Mouse (Mus musculus) embryonic facial prominence, embryonic 13.5 days (tissue): ENCODE data around the gene Panx2. TPM values are rescaled to one million over a fixed set of nuclear protein-coding genes. Genes with fewer than 3 reads are reported as not detected.
A peak's percentile ranks its signal among the peaks of the same experiment; 100 is the strongest.

Source experiments
- ATAC-seq: fragments of 200-750 bp; cut with Nextera tagmentation; 2 replicates; pipeline ENCODE4 v1.8.0; 2017; ENCODE audit warnings: low read depth; ENCODE audit not compliant: insufficient number of reproducible peaks, insufficient read depth, low FRiP score, low TSS enrichment
- H3K27ac ChIP-seq: fragments of 300-500 bp; sonication (generic); 2 replicates; pipeline ENCODE4 v1.5.1; 2015; ENCODE audit warnings: moderate library complexity, mild to moderate bottlenecking, inconsistent platforms
- H3K27me3 ChIP-seq: fragments of 300-500 bp; sonication (generic); 2 replicates; pipeline ENCODE4 v1.6.1; 2015; ENCODE audit warnings: mild to moderate bottlenecking, inconsistent platforms
- H3K36me3 ChIP-seq: fragments of 300-500 bp; sonication (generic); 2 replicates; pipeline ENCODE4 v1.6.1; 2015; ENCODE audit warnings: mild to moderate bottlenecking, inconsistent platforms
- H3K4me1 ChIP-seq: fragments of 300-500 bp; sonication (generic); 2 replicates; pipeline ENCODE4 v1.6.1; 2015; ENCODE audit warnings: inconsistent platforms
- H3K4me2 ChIP-seq: fragments of 300-500 bp; sonication (generic); 2 replicates; pipeline ENCODE4 v1.6.1; 2015; ENCODE audit warnings: moderate library complexity, mild to moderate bottlenecking, inconsistent platforms
- H3K4me3 ChIP-seq: fragments of 300-500 bp; sonication (generic); 2 replicates; pipeline ENCODE4 v1.5.1; 2015; ENCODE audit warnings: mild to moderate bottlenecking, inconsistent platforms
- H3K9ac ChIP-seq: fragments of 300-500 bp; sonication (generic); 2 replicates; pipeline ENCODE4 v1.6.1; 2015; ENCODE audit warnings: mild to moderate bottlenecking, inconsistent platforms
- H3K9me3 ChIP-seq: fragments of 300-500 bp; sonication (generic); 2 replicates; pipeline ENCODE4 v1.6.1; 2016; ENCODE audit warnings: inconsistent platforms
- WGBS: fragments of 180-500 bp; shearing (Covaris S2); methylation state at CpG from one replicate; pipeline ENCODE4 v1.1.7; 2015; ENCODE audit warnings: mixed read lengths; 5-methylcytosine and 5-hydroxymethylcytosine counted together
- polyA plus RNA-seq: library from polyadenylated mRNA; unstranded; fragments of >200 nt; fragmentation: Nextera tagmentation; extraction: Ambion mirVana; gene quantifications from 2 replicates; pipeline ENCODE4 v1.2.1, GENCODE M21; 2015

Gene Panx2
- polyA plus RNA-seq, result 0.69 and 0.96 TPM in 2 replicates

DNA sequence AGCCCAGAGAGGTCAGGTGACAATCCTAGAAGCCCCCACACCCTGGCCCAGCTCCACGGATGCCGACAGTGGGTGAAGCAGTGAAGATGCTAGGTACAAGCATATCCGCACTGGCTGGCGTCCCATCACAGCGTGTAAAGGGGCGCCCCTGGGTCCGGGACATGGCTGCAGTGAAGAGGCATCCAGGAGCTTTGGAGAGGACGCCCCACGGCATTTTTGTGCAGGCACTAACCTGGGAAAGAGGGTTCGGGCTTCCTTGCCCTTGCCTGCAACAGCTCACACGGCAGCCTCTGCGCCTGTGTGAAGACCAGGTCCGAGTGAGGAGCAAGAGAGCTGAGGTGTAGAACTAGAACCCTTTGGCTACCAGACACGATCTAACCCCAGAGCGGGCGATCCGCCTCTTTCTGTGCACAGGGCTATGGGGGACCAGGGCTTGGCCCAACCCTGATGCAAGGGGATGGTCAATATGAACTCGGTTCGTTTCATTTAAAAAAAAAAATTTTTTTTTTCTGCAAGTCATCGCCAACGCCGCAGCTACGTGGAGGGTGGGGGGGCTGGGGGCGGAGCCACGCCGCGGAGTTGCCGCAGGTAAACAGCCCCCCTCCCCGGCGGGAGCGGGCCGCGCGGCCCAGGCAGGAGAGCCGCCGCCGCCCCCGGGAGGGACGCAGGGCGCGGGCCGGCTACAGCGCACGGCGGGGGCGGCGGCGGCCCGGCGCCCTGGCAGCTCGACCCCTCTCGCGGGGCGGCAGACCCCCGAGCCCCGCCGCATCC lies at the start of gene Panx2:
Panx2 (plus strand) TSS at position 574 of the 771 bp plus-strand sequence.
- Histone ChIP-seq H3K9me3 (no peaks in the 10 kb centered on the region), H3K4me2 (peak within 1 kb of the TSS; percentile 85), H3K36me3 (no peaks in the 10 kb centered on the region), H3K4me3 (peak within 1 kb of the TSS; percentile 65), H3K27me3 (peaks cover 88% of the 10 kb centered on the region), H3K4me1 (peaks cover 8% of the 10 kb centered on the region), H3K27ac (no peak within 1 kb of the TSS), H3K9ac (peak within 1 kb of the TSS; percentile 74)
- under 1% methylated on average over 48 of the region's 57 CpGs for WGBS
- ATAC-seq, result no peak

DNA sequence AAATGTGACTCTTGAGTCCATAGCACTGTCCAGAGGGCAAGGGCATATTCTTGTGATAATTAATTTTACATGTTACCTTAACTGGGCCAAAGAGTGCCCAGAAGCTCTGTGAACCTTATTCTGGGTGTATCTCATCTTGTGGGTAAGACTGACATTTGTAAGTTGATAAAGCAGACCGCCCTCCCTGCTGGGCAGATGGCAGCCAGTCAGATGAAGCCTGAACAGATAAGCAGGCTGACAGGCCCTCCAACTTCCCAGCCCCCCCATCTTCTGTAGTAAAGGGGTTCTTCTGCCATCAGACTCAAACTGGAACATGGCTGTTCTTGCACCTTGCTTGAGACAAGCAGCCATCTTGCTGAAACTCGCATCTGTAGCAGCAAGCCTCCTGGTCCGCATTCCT lies 42.8 kb upstream of the Panx2 start:
- whole genome bisulfite sequencing, result 90% methylated on average over 3 of the region's 3 CpGs
- no peak overlapping the region for H3K4me2 ChIP-seq
- ATAC-seq, result no peak
- no peak overlapping the region for H3K9ac ChIP-seq
- no peak overlapping the region for H3K4me3 ChIP-seq
- H3K27ac ChIP-seq, result no peak overlapping the region
- H3K4me1 ChIP-seq, result no peaks in the 10 kb centered on the region
- H3K9me3 ChIP-seq, result no peaks in the 10 kb centered on the region
- H3K36me3 ChIP-seq, result no peaks in the 10 kb centered on the region
- H3K27me3 ChIP-seq, result no peaks in the 10 kb centered on the region

DNA sequence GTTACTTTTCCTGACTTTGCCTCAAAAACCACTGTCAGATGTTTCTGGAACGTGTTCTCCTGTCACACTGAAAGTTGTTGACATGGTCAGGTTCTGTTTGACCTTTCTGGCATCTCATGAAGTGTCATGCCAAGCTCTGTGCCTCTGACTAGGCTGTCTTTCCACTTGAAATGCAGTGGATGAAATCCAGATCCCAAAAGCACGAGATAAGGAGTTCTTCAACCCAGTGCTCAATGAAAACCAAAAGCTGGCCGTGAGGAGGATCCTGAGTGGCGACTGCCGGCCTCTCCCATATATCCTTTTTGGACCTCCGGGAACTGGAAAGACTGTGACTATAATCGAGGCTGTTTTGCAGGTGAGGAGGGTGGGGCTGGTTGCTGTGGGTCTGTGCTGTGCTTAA lies 39.4 kb upstream of the Panx2 start:
- ATAC-seq, result no peak

GRCm38 (mm10) chr15:89020492-89020891 lies 39.0 kb upstream of the Panx2 start:
- no peak overlapping the region for H3K27ac ChIP-seq
- H3K36me3 ChIP-seq, result no peaks in the 10 kb centered on the region
- no peak overlapping the region for H3K9ac ChIP-seq
- H3K9me3 ChIP-seq, result no peaks in the 10 kb centered on the region
- WGBS, result 79% methylated on average over 7 of the region's 7 CpGs
- no peak overlapping the region for H3K4me3 ChIP-seq
- no peak for ATAC-seq
- no peak overlapping the region for H3K4me2 ChIP-seq
- H3K27me3 ChIP-seq, result no peaks in the 10 kb centered on the region; the same call in 1 of the 2 replicates
- no peaks in the 10 kb centered on the region for H3K4me1 ChIP-seq

More for the DNA sequence above, 39.4 kb upstream of the Panx2 start:
- Histone ChIP-seq H3K27ac (no peak overlapping the region), H3K4me3 (no peak overlapping the region), H3K36me3 (no peaks in the 10 kb centered on the region), H3K27me3 (no peaks in the 10 kb centered on the region; the same call in 1 of the 2 replicates), H3K9ac (no peak overlapping the region), H3K4me2 (no peak overlapping the region), H3K9me3 (no peaks in the 10 kb centered on the region), H3K4me1 (no peaks in the 10 kb centered on the region)
- whole genome bisulfite sequencing, result 75% methylated on average over 7 of the region's 7 CpGs

DNA sequence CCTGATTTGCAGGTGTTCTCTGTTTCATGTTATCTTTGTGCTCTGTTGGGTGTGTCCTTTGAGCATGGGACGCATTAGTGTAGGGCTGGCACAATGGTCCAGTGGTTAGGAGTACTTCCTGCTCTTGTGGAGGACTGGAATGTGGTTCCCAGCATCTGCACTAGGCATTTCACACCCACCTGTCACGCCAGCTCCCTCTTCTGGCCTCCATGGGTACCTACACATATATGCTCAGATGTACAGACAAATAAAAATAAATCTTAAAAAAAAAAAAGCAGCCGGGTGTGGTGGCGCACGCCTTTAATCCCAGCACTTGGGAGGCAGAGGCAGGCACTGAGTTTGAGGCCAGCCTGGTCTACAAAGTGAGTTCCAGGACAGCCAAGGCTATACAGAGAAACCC lies 15.2 kb upstream of the Panx2 start:
- H3K36me3 ChIP-seq, result no peaks in the 10 kb centered on the region
- no peak overlapping the region for H3K9ac ChIP-seq
- H3K9me3 ChIP-seq, result 0 out of 2 replicates have a peak, but pooled peaks cover 8% of the 10 kb centered on the region
- H3K27me3 ChIP-seq, result no peaks in the 10 kb centered on the region
- no peak overlapping the region for H3K4me3 ChIP-seq
- no peaks in the 10 kb centered on the region for H3K4me1 ChIP-seq
- no peak overlapping the region for H3K27ac ChIP-seq
- no peak overlapping the region for H3K4me2 ChIP-seq
- no peak for ATAC-seq
- WGBS, result 78% methylated on average over 5 of the region's 5 CpGs

DNA sequence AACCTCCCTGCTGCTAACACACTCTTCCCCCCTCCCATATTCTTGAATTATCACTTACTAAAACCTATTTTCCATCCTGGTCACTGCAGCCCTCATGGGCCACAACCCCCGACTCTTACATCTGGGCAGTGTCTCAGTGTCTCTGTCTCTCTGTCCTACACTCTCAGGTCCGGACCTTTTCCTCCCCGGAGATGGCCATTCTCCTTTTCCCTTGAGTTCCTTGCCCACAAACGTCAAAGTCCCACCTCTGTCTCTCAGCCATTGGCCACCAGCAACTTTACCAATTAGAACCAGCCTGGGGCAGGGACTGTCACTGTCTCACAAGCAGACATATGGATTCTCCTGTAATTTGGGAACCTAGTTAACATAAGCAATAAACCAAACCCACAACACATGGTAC lies 13.2 kb upstream of the Panx2 start:
- ATAC-seq, result no peak
- H3K27me3 ChIP-seq, result no peaks in the 10 kb centered on the region
- WGBS, result 70% methylated on average over 4 of the region's 4 CpGs
- no peaks in the 10 kb centered on the region for H3K4me1 ChIP-seq
- H3K36me3 ChIP-seq, result no peaks in the 10 kb centered on the region
- no peak overlapping the region for H3K4me2 ChIP-seq
- 0 out of 2 replicates have a peak, but pooled peaks cover 8% of the 10 kb centered on the region for H3K9me3 ChIP-seq
- H3K9ac ChIP-seq, result no peak overlapping the region
- no peak overlapping the region for H3K4me3 ChIP-seq
- H3K27ac ChIP-seq, result no peak overlapping the region

DNA sequence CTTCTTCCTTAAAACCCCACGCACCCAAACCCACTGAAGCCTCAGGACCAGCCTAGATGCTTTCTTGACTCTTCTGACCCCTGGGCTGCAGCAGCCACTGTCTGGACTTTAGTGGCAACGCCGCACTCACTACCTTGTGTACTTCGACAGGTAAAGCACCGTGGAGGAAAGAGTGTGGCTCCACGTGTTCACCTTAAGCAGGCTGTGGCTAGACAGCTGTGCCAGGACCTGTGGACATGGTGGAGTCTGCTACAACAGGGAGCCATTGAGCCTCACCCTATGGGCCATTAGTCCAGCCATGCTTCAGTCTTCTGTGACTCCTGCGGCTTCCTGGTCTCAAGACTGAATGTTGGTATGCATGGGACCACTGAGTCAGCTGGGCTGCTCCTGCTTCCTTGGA lies 4.9 kb upstream of the Panx2 start:
- Histone ChIP-seq H3K4me2 (no peak overlapping the region), H3K4me1 (peaks cover 3% of the 10 kb centered on the region; the same call in 1 of the 2 replicates), H3K27me3 (peaks cover 49% of the 10 kb centered on the region), H3K9me3 (no peaks in the 10 kb centered on the region), H3K9ac (no peak overlapping the region), H3K4me3 (no peak overlapping the region), H3K36me3 (no peaks in the 10 kb centered on the region), H3K27ac (no peak overlapping the region)
- ATAC-seq, result no peak
- WGBS, result 87% methylated on average over 7 of the region's 7 CpGs

DNA sequence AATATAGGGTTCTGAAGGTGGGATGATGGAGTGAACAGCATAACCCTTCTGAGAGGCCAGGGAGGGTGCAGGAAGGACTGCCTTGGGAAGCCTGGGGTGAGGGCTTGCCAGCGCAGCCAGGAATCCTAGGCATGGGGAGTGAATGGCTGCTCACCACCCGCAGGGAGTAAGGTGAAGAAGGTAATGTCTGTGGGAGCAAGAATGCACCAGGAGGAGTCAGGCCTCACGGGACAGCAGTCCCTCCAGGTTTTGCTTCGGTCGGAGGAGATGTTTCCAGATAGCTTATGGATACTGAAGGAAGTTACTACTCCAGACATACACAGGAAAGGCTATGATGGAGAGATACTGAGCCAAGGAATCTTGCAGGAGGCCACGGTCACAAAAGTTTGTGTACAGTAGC lies 798 bp upstream of the Panx2 start:
- Histone ChIP-seq H3K4me2 (peak overlapping the region; percentile 85), H3K4me1 (peaks cover 8% of the 10 kb centered on the region), H3K9ac (peak overlapping the region; percentile 74; the same call in 1 of the 2 replicates), H3K27me3 (peaks cover 82% of the 10 kb centered on the region), H3K4me3 (peak overlapping the region; percentile 65; the same call in 1 of the 2 replicates), H3K27ac (no peak overlapping the region), H3K9me3 (no peaks in the 10 kb centered on the region), H3K36me3 (no peaks in the 10 kb centered on the region)
- WGBS, result 27% methylated on average over 6 of the region's 6 CpGs
- ATAC-seq, result no peak

DNA sequence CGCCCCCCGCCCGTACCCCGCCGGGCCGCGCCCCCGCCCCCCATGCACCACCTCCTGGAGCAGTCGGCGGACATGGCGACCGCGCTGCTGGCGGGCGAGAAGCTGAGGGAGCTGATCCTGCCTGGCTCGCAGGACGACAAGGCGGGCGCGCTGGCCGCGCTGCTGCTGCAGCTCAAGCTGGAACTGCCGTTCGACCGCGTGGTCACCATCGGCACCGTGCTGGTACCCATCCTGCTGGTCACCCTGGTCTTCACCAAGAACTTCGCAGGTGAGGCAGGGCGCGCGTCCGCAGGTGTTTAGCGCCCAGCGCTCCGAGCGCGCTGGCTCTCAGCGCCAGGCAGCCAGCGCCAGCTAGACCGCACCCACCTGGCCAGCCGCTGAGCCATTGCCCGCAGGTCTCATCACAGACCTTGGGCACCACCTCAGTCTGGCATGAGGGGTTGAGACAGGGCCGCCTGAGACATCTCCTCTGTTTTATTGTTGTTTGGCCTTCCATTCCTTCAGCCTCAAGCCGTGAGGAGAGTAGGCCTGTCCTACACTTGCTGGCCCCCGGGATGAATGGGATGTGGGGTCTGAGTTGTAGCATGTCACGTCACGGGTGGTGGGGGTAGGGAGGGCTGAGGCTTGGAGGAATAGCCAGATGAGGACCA lies 623 bp downstream of the Panx2 start:
- H3K9ac ChIP-seq, result peak overlapping the region; percentile 74
- H3K36me3 ChIP-seq, result no peaks in the 10 kb centered on the region
- peak overlapping the region; percentile 65 for H3K4me3 ChIP-seq
- H3K4me1 ChIP-seq, result peaks cover 8% of the 10 kb centered on the region
- peaks cover 85% of the 10 kb centered on the region for H3K27me3 ChIP-seq
- peak overlapping the region; percentile 85 for H3K4me2 ChIP-seq
- WGBS, result 3% methylated on average over 42 of the region's 48 CpGs
- no peak overlapping the region for H3K27ac ChIP-seq
- H3K9me3 ChIP-seq, result no peaks in the 10 kb centered on the region
- ATAC-seq, result no peak

DNA sequence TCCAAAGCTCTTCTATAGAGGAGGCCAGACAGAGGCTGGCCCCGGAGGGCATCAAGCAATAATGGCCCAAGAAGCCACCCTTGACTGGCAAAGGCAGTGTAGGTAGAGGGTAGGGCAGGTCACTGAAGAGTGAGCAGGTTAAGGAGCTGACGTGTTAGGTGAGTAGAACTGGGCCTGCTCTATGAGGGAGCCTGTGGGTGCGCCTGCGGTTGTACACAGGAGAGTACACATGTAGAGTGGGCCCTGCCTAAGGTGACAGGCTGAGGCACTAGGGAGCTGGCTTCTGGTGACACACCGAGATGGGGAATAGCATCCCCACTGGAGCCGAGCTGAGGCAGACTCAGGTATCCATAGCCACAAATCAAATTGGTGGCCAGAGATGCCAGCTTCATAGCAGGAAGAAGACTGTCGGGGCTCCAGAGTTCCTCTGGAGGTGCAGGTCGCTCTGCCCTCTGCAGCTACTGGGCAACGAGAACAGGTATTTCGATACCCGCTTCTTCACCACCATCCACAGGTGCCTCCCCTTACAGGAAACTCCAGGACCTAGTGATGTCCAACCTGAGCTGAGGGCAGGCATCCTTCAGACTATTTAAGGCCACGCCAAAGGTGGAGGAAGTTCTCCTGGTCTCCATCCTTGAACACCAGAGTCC lies 1.4 kb downstream of the Panx2 start:
- H3K4me3 ChIP-seq, result 0 out of 2 replicates have a peak overlapping the region, but pooled peaks have one; percentile 65
- ATAC-seq, result no peak

GRCm38 (mm10) chr15:89061761-89062517 lies 2.4 kb downstream of the Panx2 start:
- ATAC-seq, result no peak
- no peak overlapping the region for H3K9ac ChIP-seq
- H3K9me3 ChIP-seq, result no peaks in the 10 kb centered on the region
- 78% methylated on average over 6 of the region's 6 CpGs for WGBS
- H3K4me1 ChIP-seq, result peaks cover 8% of the 10 kb centered on the region
- no peaks in the 10 kb centered on the region for H3K36me3 ChIP-seq
- H3K27ac ChIP-seq, result no peak overlapping the region
- H3K27me3 ChIP-seq, result peaks cover 86% of the 10 kb centered on the region
- H3K4me3 ChIP-seq, result no peak overlapping the region
- no peak overlapping the region for H3K4me2 ChIP-seq

More for the DNA sequence above, 1.4 kb downstream of the Panx2 start:
- H3K9me3 ChIP-seq, result no peaks in the 10 kb centered on the region
- peaks cover 85% of the 10 kb centered on the region for H3K27me3 ChIP-seq
- peak overlapping the region; percentile 85 for H3K4me2 ChIP-seq
- H3K36me3 ChIP-seq, result no peaks in the 10 kb centered on the region
- WGBS, result 80% methylated on average over 12 of the region's 12 CpGs
- peaks cover 8% of the 10 kb centered on the region for H3K4me1 ChIP-seq
- no peak overlapping the region for H3K27ac ChIP-seq
- H3K9ac ChIP-seq, result no peak overlapping the region
